Mouse (Mus musculus): ENCODE measurements around the gene Txnrd2. TPM values are rescaled to one million over a fixed set of nuclear protein-coding genes. Genes with fewer than 3 reads are reported as not detected.
A peak's percentile ranks its signal among the peaks of the same experiment; 100 is the strongest.

The Txnrd2 gene
- polyA plus RNA-seq, 1 experiment from 2014 or later: 27.8 TPM

- H3K27ac ChIP-seq (ENCODE audit: low read length): no peak overlapping the region
- 92% methylated on average over 7 of the region's 7 CpGs for whole genome bisulfite sequencing
- H3K9ac ChIP-seq (replicated peaks; ENCODE audit: low read depth, low read length): no peak overlapping the region
- no peak overlapping the region for H3K4me2 ChIP-seq (ENCODE audit: low read length)
- no peaks in the 10 kb centered on the region for H3K9me3 ChIP-seq (ENCODE audit: control insufficient read depth, low read length)
- H3K36me3 ChIP-seq (ENCODE audit: control insufficient read depth, insufficient read depth): no peaks in the 10 kb centered on the region
- no peak overlapping the region for H3K4me3 ChIP-seq (replicated peaks; ENCODE audit: low read length)
- peaks cover 25% of the 10 kb centered on the region for H3K4me1 ChIP-seq (replicated peaks; ENCODE audit: control insufficient read depth, insufficient read depth, low read length)
- ATAC-seq: no peak
- no peaks in the 10 kb centered on the region for H3K27me3 ChIP-seq (replicated peaks; ENCODE audit: control insufficient read depth, insufficient read depth, low read length)
Observed at GRCm38 (mm10) chr16:18423203-18423914, 2.8 kb upstream of the Txnrd2 start.

GRCm38 (mm10) chr16:18423915-18424265, 2.3 kb upstream of the Txnrd2 start:
- Histone ChIP-seq H3K27me3 (replicated peaks; ENCODE audit: control insufficient read depth, insufficient read depth, low read length) (no peaks in the 10 kb centered on the region), H3K4me1 (replicated peaks; ENCODE audit: control insufficient read depth, insufficient read depth, low read length) (peaks cover 25% of the 10 kb centered on the region), H3K36me3 (ENCODE audit: control insufficient read depth, insufficient read depth) (no peaks in the 10 kb centered on the region), H3K4me3 (replicated peaks; ENCODE audit: low read length) (no peak overlapping the region), H3K9me3 (ENCODE audit: control insufficient read depth, low read length) (no peaks in the 10 kb centered on the region), H3K9ac (replicated peaks; ENCODE audit: low read depth, low read length) (no peak overlapping the region), H3K4me2 (ENCODE audit: low read length) (no peak overlapping the region), H3K27ac (ENCODE audit: low read length) (no peak overlapping the region)
- WGBS: 94% methylated on average over 5 of the region's 5 CpGs
- ATAC-seq: no peak

- H3K36me3 ChIP-seq (ENCODE audit: control insufficient read depth, insufficient read depth): no peaks in the 10 kb centered on the region
- no peak overlapping the region for H3K4me3 ChIP-seq (replicated peaks; ENCODE audit: low read length)
- H3K9ac ChIP-seq (replicated peaks; ENCODE audit: low read depth, low read length): no peak overlapping the region
- 0 out of 2 replicates have a peak overlapping the region, but pooled peaks have one; percentile 18 for H3K4me2 ChIP-seq (ENCODE audit: low read length)
- no peak overlapping the region for H3K27ac ChIP-seq (ENCODE audit: low read length)
- ATAC-seq: no peak
- H3K9me3 ChIP-seq (ENCODE audit: control insufficient read depth, low read length): no peaks in the 10 kb centered on the region
- H3K4me1 ChIP-seq (replicated peaks; ENCODE audit: control insufficient read depth, insufficient read depth, low read length): peaks cover 25% of the 10 kb centered on the region
- no peaks in the 10 kb centered on the region for H3K27me3 ChIP-seq (replicated peaks; ENCODE audit: control insufficient read depth, insufficient read depth, low read length)
- 88% methylated on average over 11 of the region's 11 CpGs for WGBS
Observed at GRCm38 (mm10) chr16:18424364-18425045, 1.7 kb upstream of the Txnrd2 start.

- H3K9ac ChIP-seq (replicated peaks; ENCODE audit: low read depth, low read length): peak overlapping the region; percentile 94
- H3K36me3 ChIP-seq (ENCODE audit: control insufficient read depth, insufficient read depth): no peaks in the 10 kb centered on the region
- ATAC-seq: peak; percentile 26
- peak overlapping the region; percentile 73 for H3K4me2 ChIP-seq (ENCODE audit: low read length)
- peak overlapping the region; percentile 52 for H3K27ac ChIP-seq (ENCODE audit: low read length)
- no peaks in the 10 kb centered on the region for H3K27me3 ChIP-seq (replicated peaks; ENCODE audit: control insufficient read depth, insufficient read depth, low read length)
- H3K4me3 ChIP-seq (replicated peaks; ENCODE audit: low read length): peak overlapping the region; percentile 85
- H3K4me1 ChIP-seq (replicated peaks; ENCODE audit: control insufficient read depth, insufficient read depth, low read length): peaks cover 25% of the 10 kb centered on the region
- H3K9me3 ChIP-seq (ENCODE audit: control insufficient read depth, low read length): no peaks in the 10 kb centered on the region
- 31% methylated on average over 10 of the region's 10 CpGs for WGBS
Observed at GRCm38 (mm10) chr16:18425475-18426214, 539 bp upstream of the Txnrd2 start.

- Histone ChIP-seq H3K27me3 (replicated peaks; ENCODE audit: control insufficient read depth, insufficient read depth, low read length) (no peaks in the 10 kb centered on the region), H3K27ac (ENCODE audit: low read length) (peak within 1 kb of the TSS; percentile 52), H3K4me3 (replicated peaks; ENCODE audit: low read length) (peak within 1 kb of the TSS; percentile 85), H3K9me3 (ENCODE audit: control insufficient read depth, low read length) (no peaks in the 10 kb centered on the region), H3K9ac (replicated peaks; ENCODE audit: low read depth, low read length) (peak within 1 kb of the TSS; percentile 94), H3K4me1 (replicated peaks; ENCODE audit: control insufficient read depth, insufficient read depth, low read length) (peaks cover 25% of the 10 kb centered on the region), H3K4me2 (ENCODE audit: low read length) (peak within 1 kb of the TSS; percentile 73), H3K36me3 (ENCODE audit: control insufficient read depth, insufficient read depth) (no peaks in the 10 kb centered on the region)
- no peak for ATAC-seq
- 51% methylated on average over 5 of the region's 5 CpGs for WGBS
Observed at GRCm38 (mm10) chr16:18426802-18427280, 657 bp downstream of the Txnrd2 start, which contains the start of gene Comt. TSS of gene Comt (minus strand) at chr16:18426852.

GRCm38 (mm10) chr16:18428011-18428515, 1.9 kb downstream of the Txnrd2 start:
- ATAC-seq: no peak
- Histone ChIP-seq H3K9me3 (ENCODE audit: control insufficient read depth, low read length) (no peaks in the 10 kb centered on the region), H3K9ac (replicated peaks; ENCODE audit: low read depth, low read length) (no peak overlapping the region), H3K4me1 (replicated peaks; ENCODE audit: control insufficient read depth, insufficient read depth, low read length) (peaks cover 25% of the 10 kb centered on the region), H3K4me3 (replicated peaks; ENCODE audit: low read length) (no peak overlapping the region), H3K27ac (ENCODE audit: low read length) (no peak overlapping the region), H3K4me2 (ENCODE audit: low read length) (no peak overlapping the region), H3K27me3 (replicated peaks; ENCODE audit: control insufficient read depth, insufficient read depth, low read length) (no peaks in the 10 kb centered on the region), H3K36me3 (ENCODE audit: control insufficient read depth, insufficient read depth) (no peaks in the 10 kb centered on the region)
- WGBS: 84% methylated on average over 5 of the region's 5 CpGs

- 89% methylated on average over 7 of the region's 7 CpGs for WGBS
Observed at GRCm38 (mm10) chr16:18428516-18429042, 2.4 kb downstream of the Txnrd2 start.

GRCm38 (mm10) chr16:18429641-18430040, 3.5 kb downstream of the Txnrd2 start:
- Histone ChIP-seq H3K4me3 (replicated peaks; ENCODE audit: low read length) (no peak overlapping the region), H3K27ac (ENCODE audit: low read length) (no peak overlapping the region), H3K4me2 (ENCODE audit: low read length) (no peak overlapping the region), H3K9ac (replicated peaks; ENCODE audit: low read depth, low read length) (no peak overlapping the region), H3K27me3 (replicated peaks; ENCODE audit: control insufficient read depth, insufficient read depth, low read length) (no peaks in the 10 kb centered on the region), H3K36me3 (ENCODE audit: control insufficient read depth, insufficient read depth) (no peaks in the 10 kb centered on the region), H3K4me1 (replicated peaks; ENCODE audit: control insufficient read depth, insufficient read depth, low read length) (peaks cover 21% of the 10 kb centered on the region), H3K9me3 (ENCODE audit: control insufficient read depth, low read length) (no peaks in the 10 kb centered on the region)
- ATAC-seq: no peak
- 93% methylated on average over 8 of the region's 8 CpGs for WGBS

More at GRCm38 (mm10) chr16:18428516-18429042, 2.4 kb downstream of the Txnrd2 start:
- Histone ChIP-seq H3K4me1 (replicated peaks; ENCODE audit: control insufficient read depth, insufficient read depth, low read length) (peaks cover 25% of the 10 kb centered on the region), H3K4me2 (ENCODE audit: low read length) (no peak overlapping the region), H3K9ac (replicated peaks; ENCODE audit: low read depth, low read length) (no peak overlapping the region), H3K27me3 (replicated peaks; ENCODE audit: control insufficient read depth, insufficient read depth, low read length) (no peaks in the 10 kb centered on the region), H3K36me3 (ENCODE audit: control insufficient read depth, insufficient read depth) (no peaks in the 10 kb centered on the region), H3K27ac (ENCODE audit: low read length) (no peak overlapping the region), H3K4me3 (replicated peaks; ENCODE audit: low read length) (no peak overlapping the region), H3K9me3 (ENCODE audit: control insufficient read depth, low read length) (no peaks in the 10 kb centered on the region)
- no peak for ATAC-seq
